Mouse (Mus musculus) heart, embryonic 11.5 days (tissue): ENCODE measurements around the gene Sstr4. TPM values are rescaled to one million over a fixed set of nuclear protein-coding genes. Genes with fewer than 3 reads are reported as not detected.

Experiments
- ATAC-seq: fragments of 200-750 bp; cut with Nextera tagmentation; replicated peaks from 2 replicates; pipeline ENCODE4 v1.8.0; 2017; ENCODE audit warnings: moderate library complexity; ENCODE audit not compliant: insufficient number of reproducible peaks, low FRiP score, low TSS enrichment
- H3K27ac ChIP-seq: fragments of 300-500 bp; sonication (generic); 2 replicates; pipeline ENCODE4 v1.5.1; 2014; ENCODE audit warnings: mild to moderate bottlenecking, low read depth, low read length
- H3K27me3 ChIP-seq: fragments of 300-500 bp; sonication (generic); 2 replicates; pipeline ENCODE4 v1.6.1; 2014; ENCODE audit warnings: mild to moderate bottlenecking, low read length, mixed read lengths; ENCODE audit not compliant: control insufficient read depth, insufficient read depth
- H3K36me3 ChIP-seq: fragments of 300-500 bp; sonication (generic); 2 replicates; pipeline ENCODE4 v1.6.1; 2014; ENCODE audit warnings: mild to moderate bottlenecking, low read length, moderate library complexity, mixed read lengths; ENCODE audit not compliant: control insufficient read depth, insufficient read depth
- H3K4me1 ChIP-seq: fragments of 300-500 bp; sonication (generic); 2 replicates; pipeline ENCODE4 v1.6.1; 2014; ENCODE audit warnings: low read length; ENCODE audit not compliant: control insufficient read depth, insufficient read depth
- H3K4me2 ChIP-seq: fragments of 300-500 bp; sonication (generic); 2 replicates; pipeline ENCODE4 v1.6.1; 2014; ENCODE audit warnings: mild to moderate bottlenecking, moderate library complexity
- H3K4me3 ChIP-seq: fragments of 300-500 bp; sonication (generic); 2 replicates; pipeline ENCODE4 v1.5.1; 2014; ENCODE audit warnings: low read depth, low read length
- H3K9ac ChIP-seq: fragments of 300-500 bp; sonication (generic); 2 replicates; pipeline ENCODE4 v1.6.1; 2014; ENCODE audit warnings: mild to moderate bottlenecking, low read depth, low read length, moderate library complexity
- H3K9me3 ChIP-seq: fragments of 300-500 bp; sonication (generic); replicated peaks from 2 replicates; pipeline ENCODE4 v1.6.1; 2016; ENCODE audit warnings: low read length; ENCODE audit not compliant: control insufficient read depth
- WGBS: fragments of 180-500 bp; shearing (Covaris S2); extraction: QIAGEN DNeasy Blood & Tissue Kit; methylation state at CpG from one replicate; pipeline ENCODE4 v1.1.7; 2014; ENCODE audit not compliant: insufficient replicate concordance; 5-methylcytosine and 5-hydroxymethylcytosine counted together
- polyA plus RNA-seq: library from polyadenylated mRNA; unstranded; fragments of >200 nt; fragmentation: Nextera tagmentation; extraction: Ambion mirVana; gene quantifications from 2 replicates; pipeline ENCODE4 v1.2.1, GENCODE M21; 2014

Sstr4 gene
- polyA plus RNA-seq, 1 experiment from 2014 or later: 1.7 TPM

DNA sequence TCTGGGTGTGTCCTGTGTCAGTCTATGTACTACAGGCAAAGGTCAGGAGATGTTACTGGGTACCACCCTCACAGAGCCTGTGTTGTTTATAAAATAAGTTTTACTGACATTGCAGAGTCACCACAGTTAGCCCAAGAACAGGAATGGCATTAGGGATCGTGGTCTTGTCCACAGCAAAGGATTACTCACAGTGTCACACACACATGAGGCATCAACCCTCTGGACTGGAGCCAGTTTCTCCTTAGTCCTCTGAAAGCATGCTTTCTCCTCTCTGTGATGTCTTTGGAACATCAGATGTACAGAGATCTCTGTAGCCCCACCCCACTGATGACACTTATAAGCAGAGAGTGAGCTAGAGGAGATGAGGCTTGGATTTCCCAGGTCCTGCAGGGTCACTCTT lies 7.1 kb downstream of the Sstr4 start:
- Histone ChIP-seq H3K4me1 (peaks cover 10% of the 10 kb centered on the region), H3K27me3 (peaks cover 19% of the 10 kb centered on the region), H3K36me3 (no peaks in the 10 kb centered on the region), H3K9ac (no peak overlapping the region), H3K4me3 (no peak overlapping the region), H3K27ac (no peak overlapping the region), H3K9me3 (no peaks in the 10 kb centered on the region), H3K4me2 (no peak overlapping the region)
- 94% methylated on average over 1 of the region's 1 CpGs for WGBS
- ATAC-seq: no peak

DNA sequence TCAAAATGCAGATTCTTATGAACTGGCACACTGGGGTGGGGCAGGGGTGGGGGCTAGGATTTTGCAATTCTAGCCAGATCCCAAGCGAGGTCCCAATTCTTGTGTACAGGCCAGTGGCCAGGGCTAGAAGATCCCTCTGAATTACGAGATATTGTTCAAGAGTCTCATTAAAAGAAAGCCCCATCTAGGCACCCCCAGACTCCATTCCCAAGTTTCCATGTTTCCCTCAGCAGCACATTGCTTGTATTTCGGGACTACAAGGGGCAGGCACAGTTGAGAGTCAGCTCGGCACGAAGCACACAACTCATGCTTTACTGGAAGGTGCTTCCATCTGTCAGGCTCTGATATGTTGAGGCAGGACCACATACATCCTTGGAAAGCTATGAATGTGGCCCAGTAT lies 9.8 kb downstream of the Sstr4 start:
- peaks cover 9% of the 10 kb centered on the region for H3K4me1 ChIP-seq
- H3K4me2 ChIP-seq: 0 out of 2 replicates have a peak overlapping the region, but pooled peaks have one; percentile 1
- WGBS: 64% methylated on average over 5 of the region's 5 CpGs
- no peaks in the 10 kb centered on the region for H3K36me3 ChIP-seq
- no peak overlapping the region for H3K27ac ChIP-seq
- H3K9me3 ChIP-seq: no peaks in the 10 kb centered on the region
- H3K9ac ChIP-seq: no peak overlapping the region
- no peak for ATAC-seq
- H3K27me3 ChIP-seq: peaks cover 16% of the 10 kb centered on the region
- 0 out of 2 replicates have a peak overlapping the region, but pooled peaks have one; percentile 11 for H3K4me3 ChIP-seq

DNA sequence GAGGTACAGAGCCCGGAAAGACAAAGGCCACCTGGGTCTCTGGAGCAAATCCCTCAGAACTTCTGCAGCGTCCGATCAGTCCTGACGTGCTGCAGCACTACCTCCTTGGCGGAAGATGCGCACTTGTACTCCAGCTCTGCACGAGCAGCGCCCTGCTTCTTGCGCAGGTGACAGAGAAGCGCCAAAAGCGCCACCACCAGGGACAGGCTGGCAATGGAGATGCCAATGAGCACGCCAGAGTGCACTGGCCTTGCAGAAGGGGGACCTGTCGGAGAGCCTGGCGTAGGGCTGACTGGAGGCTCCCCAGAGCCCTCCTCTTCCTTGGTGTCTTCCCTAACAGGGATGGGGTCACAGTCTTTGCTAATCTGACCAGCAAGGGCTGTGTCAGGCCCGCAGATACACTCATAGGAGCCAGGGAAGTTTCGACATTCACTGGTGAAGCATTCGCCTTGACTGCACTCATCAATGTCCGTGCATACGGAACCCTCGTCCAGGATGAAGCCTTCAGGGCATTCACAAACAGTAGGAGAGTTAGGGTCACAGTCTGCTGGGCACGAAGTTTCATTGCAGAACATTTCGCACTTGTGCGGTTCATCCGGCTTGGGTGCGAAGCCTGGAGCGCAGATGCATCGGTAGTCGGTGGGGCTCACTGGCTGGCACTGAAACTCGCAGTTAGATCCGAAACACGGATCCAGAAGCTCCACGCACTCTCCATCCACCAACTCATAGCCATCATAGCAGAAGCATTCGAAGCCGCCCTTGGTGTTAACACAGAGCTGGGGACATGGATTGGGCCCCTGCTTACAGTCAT lies 11.2 kb downstream of the Sstr4 start:
- Histone ChIP-seq H3K4me3 (peak overlapping the region; percentile 50), H3K9me3 (no peaks in the 10 kb centered on the region), H3K4me2 (peak overlapping the region; percentile 85), H3K27ac (no peak overlapping the region), H3K4me1 (peaks cover 8% of the 10 kb centered on the region), H3K36me3 (no peaks in the 10 kb centered on the region), H3K9ac (peak overlapping the region; percentile 66), H3K27me3 (peaks cover 16% of the 10 kb centered on the region)
- WGBS: 12% methylated on average over 34 of the region's 34 CpGs
- no peak for ATAC-seq

DNA sequence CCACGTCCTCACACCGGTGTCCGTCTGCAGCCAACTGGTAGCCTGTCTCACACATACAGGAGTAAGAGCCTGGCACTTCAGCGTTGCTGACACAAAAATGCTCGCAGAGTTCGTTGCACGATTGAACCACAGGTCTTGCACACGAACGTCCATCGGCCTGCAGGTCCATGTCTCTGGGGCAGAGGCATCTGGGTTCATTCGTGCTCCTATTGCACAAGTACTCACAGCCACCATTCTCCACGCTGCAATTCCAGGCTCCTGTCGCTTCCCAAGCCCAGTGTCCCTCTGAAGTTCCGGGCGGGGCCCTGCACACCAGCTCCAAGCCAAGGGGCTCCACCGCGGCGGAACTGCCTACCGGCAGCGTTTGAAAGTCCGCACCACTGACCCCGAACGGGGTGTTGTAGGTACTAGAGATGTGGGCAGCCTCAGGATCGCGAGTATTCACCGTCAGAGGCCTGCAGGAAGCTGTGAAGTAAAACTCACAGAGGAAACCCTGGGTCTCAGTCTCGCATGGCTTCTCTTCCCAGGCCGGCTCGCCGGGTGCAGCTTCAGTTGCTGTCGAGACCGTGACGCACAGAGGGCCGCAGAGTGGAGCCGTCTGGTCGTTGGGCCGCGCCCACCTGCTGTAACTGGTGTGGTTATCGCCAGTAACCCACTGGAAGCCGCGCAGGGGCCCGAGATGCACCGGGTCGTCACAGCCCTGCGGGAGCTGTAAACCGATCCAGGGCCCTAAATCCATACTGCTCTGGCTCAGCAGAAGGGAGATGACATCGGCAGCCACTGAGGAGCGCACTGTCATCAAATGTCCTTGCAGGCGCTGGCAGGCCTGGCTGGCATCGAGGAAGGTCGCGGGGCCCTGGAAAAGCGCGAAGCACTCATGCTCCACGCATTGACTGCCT lies 12.1 kb downstream of the Sstr4 start:
- H3K27me3 ChIP-seq: peaks cover 16% of the 10 kb centered on the region
- 0 out of 2 replicates have a peak overlapping the region, but pooled peaks have one; percentile 22 for H3K27ac ChIP-seq
- peaks cover 8% of the 10 kb centered on the region for H3K4me1 ChIP-seq
- peak overlapping the region; percentile 50 for H3K4me3 ChIP-seq
- WGBS: 4% methylated on average over 55 of the region's 55 CpGs
- H3K36me3 ChIP-seq: no peaks in the 10 kb centered on the region
- peak overlapping the region; percentile 85 for H3K4me2 ChIP-seq
- ATAC-seq: peak; percentile 29; the same call in 1 of the 2 replicates
- H3K9me3 ChIP-seq: no peaks in the 10 kb centered on the region
- peak overlapping the region; percentile 66 for H3K9ac ChIP-seq

DNA sequence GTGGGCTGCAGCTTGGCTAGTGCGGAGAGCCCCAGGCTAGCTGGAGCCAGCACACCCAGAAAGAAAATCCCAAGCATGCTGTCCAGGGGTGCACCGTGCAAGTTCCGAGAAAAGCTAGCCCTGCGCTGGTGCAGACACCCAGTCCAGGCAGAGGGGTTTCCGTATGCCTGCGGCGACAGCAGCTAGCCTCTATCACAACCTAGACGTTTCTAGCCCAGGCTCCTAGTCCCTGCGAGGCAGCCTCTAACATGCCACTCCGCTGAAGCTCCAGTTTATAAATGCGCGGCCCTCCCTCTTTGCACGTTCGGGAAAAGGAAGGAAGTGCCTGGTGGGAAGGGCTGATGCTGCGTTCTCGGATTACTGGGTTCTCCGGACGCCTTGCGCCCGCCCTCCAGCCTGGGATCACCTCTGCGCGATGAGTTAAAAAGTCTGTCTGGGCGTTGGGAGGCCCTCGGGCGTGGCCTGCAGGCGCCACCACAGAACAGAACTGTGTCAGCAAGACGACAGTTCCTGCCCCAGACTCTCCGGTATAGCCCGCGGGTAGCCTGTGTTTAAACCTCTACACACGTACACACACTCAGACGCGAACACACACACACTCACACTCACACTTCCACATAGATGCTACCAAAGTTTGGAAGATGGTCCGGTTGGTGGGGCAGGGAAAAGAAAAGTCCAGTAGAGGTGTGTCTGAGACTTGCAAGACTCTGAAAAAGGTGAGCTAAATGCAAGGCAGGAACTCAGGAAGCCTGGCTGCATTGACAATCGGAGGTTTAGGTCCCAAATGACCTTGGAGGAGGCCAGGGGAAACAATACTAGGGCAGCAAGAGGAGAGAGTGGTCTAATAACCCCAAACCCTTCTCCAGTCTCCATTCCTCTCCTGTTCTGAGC lies 13.0 kb downstream of the Sstr4 start, which contains the start of gene Thbd:
Thbd (minus strand) TSS at position 319 of the 891 bp plus-strand sequence.
- H3K4me3 ChIP-seq: peak within 1 kb of the TSS; percentile 50

DNA sequence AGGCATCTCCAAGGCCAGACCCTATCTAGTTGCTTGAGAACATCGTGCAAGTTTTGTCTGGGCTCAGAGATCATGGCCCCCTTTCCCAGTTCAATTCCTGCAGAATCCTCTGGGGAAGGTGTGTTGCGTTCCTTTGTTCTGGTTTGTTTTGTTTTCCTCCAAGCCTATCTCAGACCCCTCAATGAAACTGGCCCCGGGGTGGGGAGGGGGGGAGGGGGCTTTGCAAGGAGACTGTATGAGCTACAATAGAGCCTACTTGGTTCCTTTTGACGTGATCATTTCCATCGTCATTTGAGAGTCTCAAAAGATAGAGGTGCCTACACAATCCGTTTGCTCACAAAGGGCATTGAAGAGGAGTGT lies 13.6 kb downstream of the Sstr4 start:
- 13% methylated on average over 6 of the region's 6 CpGs for WGBS
- H3K27ac ChIP-seq: no peak overlapping the region
- no peak for ATAC-seq
- H3K9ac ChIP-seq: no peak overlapping the region
- peaks cover 16% of the 10 kb centered on the region for H3K27me3 ChIP-seq
- peak overlapping the region; percentile 85 for H3K4me2 ChIP-seq
- no peak overlapping the region for H3K4me3 ChIP-seq
- H3K36me3 ChIP-seq: no peaks in the 10 kb centered on the region
- H3K4me1 ChIP-seq: peaks cover 8% of the 10 kb centered on the region
- no peaks in the 10 kb centered on the region for H3K9me3 ChIP-seq

More for the DNA sequence above, 13.0 kb downstream of the Sstr4 start, which contains the start of gene Thbd:
- ATAC-seq: peak; percentile 61
- 1% methylated on average over 35 of the region's 35 CpGs for WGBS
- H3K9ac ChIP-seq: peak within 1 kb of the TSS; percentile 66
- 0 out of 2 replicates have a peak within 1 kb of the TSS, but pooled peaks have one; percentile 22 for H3K27ac ChIP-seq
- H3K4me1 ChIP-seq: peaks cover 8% of the 10 kb centered on the region
- peaks cover 16% of the 10 kb centered on the region for H3K27me3 ChIP-seq
- peak within 1 kb of the TSS; percentile 85 for H3K4me2 ChIP-seq
- H3K36me3 ChIP-seq: no peaks in the 10 kb centered on the region
- H3K9me3 ChIP-seq: no peaks in the 10 kb centered on the region

DNA sequence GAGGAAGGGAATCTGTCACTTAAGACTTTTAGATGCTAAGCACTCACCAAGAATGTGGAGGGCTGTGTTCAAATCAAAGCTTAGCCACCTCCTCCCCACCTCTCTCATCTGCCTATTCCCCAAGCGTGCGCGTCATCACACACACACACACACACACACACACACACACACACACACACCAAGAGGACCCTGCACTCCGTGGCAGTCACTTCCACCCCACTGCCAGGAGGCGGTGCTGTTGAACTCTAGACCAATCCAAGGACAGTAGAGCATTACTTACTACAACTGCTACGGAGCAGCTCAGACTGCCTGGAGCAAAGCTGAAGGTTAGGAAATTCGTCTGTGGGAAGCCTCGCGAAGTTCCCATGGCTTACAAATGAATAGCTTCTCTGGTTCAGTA lies 14.0 kb downstream of the Sstr4 start:
- ATAC-seq: peak; percentile 69; the same call in 1 of the 2 replicates
- Histone ChIP-seq H3K27ac (no peak overlapping the region), H3K4me2 (peak overlapping the region; percentile 85)

DNA sequence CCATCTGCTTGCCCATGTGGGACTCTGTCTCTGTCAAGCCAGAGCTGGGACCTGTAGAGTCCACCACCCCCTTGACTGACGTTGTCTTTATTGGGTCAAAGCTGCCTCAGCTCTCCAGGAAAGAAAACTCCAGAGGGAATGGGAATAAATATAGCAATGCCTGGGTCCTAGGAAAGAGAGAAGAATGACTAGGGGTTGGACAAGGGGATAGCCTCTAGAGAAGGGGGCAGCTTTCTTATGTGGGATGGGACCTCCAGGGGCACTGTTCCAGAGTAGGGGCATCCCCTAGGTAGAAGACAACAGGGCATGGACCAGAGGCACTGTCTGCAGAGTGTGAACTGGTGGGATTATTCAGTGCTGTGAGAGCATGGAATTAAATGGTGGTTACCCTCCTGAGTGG lies 14.7 kb downstream of the Sstr4 start:
- H3K4me2 ChIP-seq: no peak overlapping the region
- H3K36me3 ChIP-seq: no peaks in the 10 kb centered on the region
- H3K4me3 ChIP-seq: no peak overlapping the region
- ATAC-seq: no peak
- H3K4me1 ChIP-seq: peaks cover 8% of the 10 kb centered on the region
- 69% methylated on average over 1 of the region's 1 CpGs for WGBS
- H3K9me3 ChIP-seq: no peaks in the 10 kb centered on the region
- peaks cover 16% of the 10 kb centered on the region for H3K27me3 ChIP-seq
- no peak overlapping the region for H3K27ac ChIP-seq
- H3K9ac ChIP-seq: no peak overlapping the region

More for the DNA sequence above, 14.0 kb downstream of the Sstr4 start:
- 17% methylated on average over 9 of the region's 9 CpGs for WGBS
- Histone ChIP-seq H3K9ac (no peak overlapping the region), H3K4me1 (peaks cover 8% of the 10 kb centered on the region), H3K9me3 (no peaks in the 10 kb centered on the region), H3K36me3 (no peaks in the 10 kb centered on the region), H3K4me3 (no peak overlapping the region), H3K27me3 (peaks cover 16% of the 10 kb centered on the region)
